Mouse (Mus musculus) MEL (cell line): ENCODE data around the gene Klrd1. TPM values are rescaled to one million over a fixed set of nuclear protein-coding genes. Genes with fewer than 3 reads are reported as not detected.

Source experiments
- DNase-seq: peaks from one replicate; pipeline ENCODE4 v3.0.0; 2011; ENCODE audit warnings: low read depth, low spot score
- H3K27ac ChIP-seq: 2 replicates; pipeline ENCODE4 v1.5.1; 2012; ENCODE audit warnings: low read depth, mild to moderate bottlenecking, control low read depth, low read length, moderate library complexity; ENCODE audit not compliant: control insufficient read depth
- H3K27me3 ChIP-seq, 2 experiments: fragments of 150-350 bp in 1 of 2; sonication (generic) in 1 of 2; 2 replicates each; pipeline ENCODE4 v1.6.1; 2012; ENCODE audit warnings: low read length in 2 of 2, mild to moderate bottlenecking in 2 of 2, improper control_type of control experiment in 1 of 2, moderate library complexity in 1 of 2; ENCODE audit not compliant: insufficient read depth in 2 of 2, control insufficient read depth in 1 of 2
- H3K36me3 ChIP-seq, 2 experiments: 2 replicates each; pipeline ENCODE4 v1.6.1; 2012 to 2014; ENCODE audit warnings: low read length in 2 of 2, improper control_type of control experiment in 1 of 2, inconsistent platforms in 1 of 2, mild to moderate bottlenecking in 1 of 2; ENCODE audit not compliant: insufficient read depth in 2 of 2, control insufficient read depth in 1 of 2
- H3K4me1 ChIP-seq, 2 experiments: fragments of 150-350 bp in 1 of 2; sonication (generic) in 1 of 2; 2 replicates each; pipeline ENCODE4 v1.6.1; 2012; ENCODE audit warnings: low read length in 2 of 2, improper control_type of control experiment in 1 of 2, mild to moderate bottlenecking in 1 of 2; ENCODE audit not compliant: insufficient read depth in 2 of 2, control insufficient read depth in 1 of 2
- H3K4me3 ChIP-seq, 2 experiments: fragments of 150-350 bp in 1 of 2; sonication (generic) in 1 of 2; 2 replicates each; pipeline ENCODE4 v1.5.1; 2012; ENCODE audit warnings: low read depth in 2 of 2, low read length in 2 of 2, mild to moderate bottlenecking in 2 of 2, moderate library complexity in 2 of 2, control low read depth in 1 of 2, improper control_type of control experiment in 1 of 2; ENCODE audit not compliant: control insufficient read depth in 1 of 2, insufficient read depth in 1 of 2
- H3K79me2 ChIP-seq: 2 replicates; pipeline ENCODE4 v1.6.1; 2012; ENCODE audit warnings: mild to moderate bottlenecking, low read length, moderate library complexity; ENCODE audit not compliant: control insufficient read depth, poor library complexity, insufficient read depth
- H3K9ac ChIP-seq: 2 replicates; pipeline ENCODE4 v1.6.1; 2012; ENCODE audit warnings: low read depth, mild to moderate bottlenecking, control low read depth, low read length, moderate library complexity; ENCODE audit not compliant: control insufficient read depth, poor library complexity, severe bottlenecking
- H3K9me3 ChIP-seq: fragments of 150-350 bp; sonication (generic); replicated peaks from 2 replicates; pipeline ENCODE4 v1.6.1; 2012; ENCODE audit warnings: mild to moderate bottlenecking, low read length, improper control_type of control experiment, moderate library complexity; ENCODE audit not compliant: insufficient read depth
- BHLHE40 ChIP-seq: IDR thresholded peaks from 2 replicates; pipeline ENCODE4 v1.6.1; 2012; ENCODE audit warnings: low read depth, mild to moderate bottlenecking, inconsistent platforms, low read length, improper control_type of control experiment, borderline replicate concordance
- CHD1 ChIP-seq: IDR thresholded peaks from 2 replicates; pipeline ENCODE4 v1.6.1; 2012; ENCODE audit warnings: low read depth, mild to moderate bottlenecking, inconsistent platforms, low read length, improper control_type of control experiment
- CHD2 ChIP-seq: IDR thresholded peaks from 2 replicates; pipeline ENCODE4 v1.6.1; 2011; ENCODE audit warnings: low read length, improper control_type of control experiment
- CTCF ChIP-seq, 3 experiments: IDR thresholded peaks in 2 of 3; conservative IDR thresholded peaks in 1 of 3; 2 replicates each; pipeline ENCODE4 v1.5.1; 2011 to 2012; ENCODE audit warnings: low read length in 3 of 3, low read depth in 2 of 3, mild to moderate bottlenecking in 2 of 3, improper control_type of control experiment in 1 of 3, inconsistent platforms in 1 of 3, mixed read lengths in 1 of 3, moderate library complexity in 1 of 3; ENCODE audit not compliant: control insufficient read depth in 1 of 3, insufficient read depth in 1 of 3, poor library complexity in 1 of 3, severe bottlenecking in 1 of 3
- E2F4 ChIP-seq: IDR thresholded peaks from 2 replicates; pipeline ENCODE4 v1.6.1; 2011; ENCODE audit warnings: low read depth, low read length, improper control_type of control experiment, borderline replicate concordance
- ELF1 ChIP-seq: IDR thresholded peaks from 2 replicates; pipeline ENCODE4 v1.6.1; 2014; ENCODE audit warnings: low read depth, mild to moderate bottlenecking, inconsistent platforms, low read length, improper control_type of control experiment, moderate library complexity
- EP300 ChIP-seq, 2 experiments: IDR thresholded peaks; 2 replicates each; pipeline ENCODE4 v1.6.1; 2011; ENCODE audit warnings: improper control_type of control experiment in 2 of 2, low read length in 2 of 2, low read depth in 1 of 2, mild to moderate bottlenecking in 1 of 2
- GABPA ChIP-seq: IDR thresholded peaks from 2 replicates; pipeline ENCODE4 v1.6.1; 2012; ENCODE audit warnings: low read depth, mild to moderate bottlenecking, inconsistent platforms, low read length, improper control_type of control experiment, moderate library complexity
- GATA1 ChIP-seq: IDR thresholded peaks from 2 replicates; pipeline ENCODE4 v1.6.1; 2011; ENCODE audit warnings: low read depth, low read length, improper control_type of control experiment
- HCFC1 ChIP-seq: IDR thresholded peaks from 2 replicates; pipeline ENCODE4 v1.6.1; 2012; ENCODE audit warnings: low read depth, mild to moderate bottlenecking, inconsistent platforms, low read length, improper control_type of control experiment, moderate library complexity
- KAT2A ChIP-seq: conservative IDR thresholded peaks from 2 replicates; pipeline ENCODE4 v1.6.1; 2012; ENCODE audit warnings: low read depth, low read length, improper control_type of control experiment, inconsistent platforms
- MAFK ChIP-seq: IDR thresholded peaks from 2 replicates; pipeline ENCODE4 v1.6.1; 2011; ENCODE audit warnings: low read depth, mild to moderate bottlenecking, low read length, improper control_type of control experiment, borderline replicate concordance
- MAZ ChIP-seq: IDR thresholded peaks from 2 replicates; pipeline ENCODE4 v1.6.1; 2012; ENCODE audit warnings: low read depth, mild to moderate bottlenecking, inconsistent platforms, low read length, improper control_type of control experiment
- NELFE ChIP-seq: IDR thresholded peaks from 2 replicates; pipeline ENCODE4 v1.6.1; 2011; ENCODE audit warnings: low read depth, low read length, improper control_type of control experiment
- NRF1 ChIP-seq: IDR thresholded peaks from 2 replicates; pipeline ENCODE4 v1.6.1; 2014; ENCODE audit warnings: low read depth, mild to moderate bottlenecking, inconsistent platforms, low read length, improper control_type of control experiment, moderate library complexity; ENCODE audit not compliant: poor library complexity, insufficient read depth, severe bottlenecking
- POLR2A ChIP-seq, 2 experiments: IDR thresholded peaks; 2 replicates each; pipeline ENCODE4 v1.6.1; 2011 to 2012; ENCODE audit warnings: low read length in 2 of 2, mild to moderate bottlenecking in 2 of 2, control low read depth in 1 of 2, improper control_type of control experiment in 1 of 2, low read depth in 1 of 2, moderate library complexity in 1 of 2; ENCODE audit not compliant: control insufficient read depth in 1 of 2, insufficient read depth in 1 of 2, poor library complexity in 1 of 2
- POLR2AphosphoS2 ChIP-seq: IDR thresholded peaks from 2 replicates; pipeline ENCODE4 v1.6.1; 2011; ENCODE audit warnings: low read length, improper control_type of control experiment
- RAD21 ChIP-seq: IDR thresholded peaks from 2 replicates; pipeline ENCODE4 v1.6.1; 2011; ENCODE audit warnings: mild to moderate bottlenecking, low read depth, low read length, improper control_type of control experiment
- RCOR1 ChIP-seq: IDR thresholded peaks from 2 replicates; pipeline ENCODE4 v1.6.1; 2012; ENCODE audit warnings: low read depth, mild to moderate bottlenecking, inconsistent platforms, low read length, improper control_type of control experiment
- SIN3A ChIP-seq: IDR thresholded peaks from 2 replicates; pipeline ENCODE4 v1.6.1; 2012; ENCODE audit warnings: low read length, improper control_type of control experiment, inconsistent platforms
- SMC3 ChIP-seq: IDR thresholded peaks from 2 replicates; pipeline ENCODE4 v1.6.1; 2011; ENCODE audit warnings: low read depth, low read length, improper control_type of control experiment
- TAL1 ChIP-seq: IDR thresholded peaks from 2 replicates; pipeline ENCODE4 v1.6.1; 2012; ENCODE audit warnings: mild to moderate bottlenecking, inconsistent platforms, low read length, moderate library complexity, mixed read lengths
- TBP ChIP-seq: IDR thresholded peaks from 2 replicates; pipeline ENCODE4 v1.8.0; 2011; ENCODE audit warnings: low read depth, low read length, improper control_type of control experiment
- TCF12 ChIP-seq: IDR thresholded peaks from 2 replicates; pipeline ENCODE4 v1.6.1; 2014; ENCODE audit warnings: low read depth, mild to moderate bottlenecking, inconsistent platforms, low read length, improper control_type of control experiment, moderate library complexity
- UBTF ChIP-seq: IDR thresholded peaks from 2 replicates; pipeline ENCODE4 v1.6.1; 2012; ENCODE audit warnings: low read depth, mild to moderate bottlenecking, inconsistent platforms, low read length, improper control_type of control experiment, moderate library complexity, borderline replicate concordance; ENCODE audit not compliant: insufficient read depth
- ZC3H11A ChIP-seq: IDR thresholded peaks from 2 replicates; pipeline ENCODE4 v1.6.1; 2012; ENCODE audit warnings: low read depth, mild to moderate bottlenecking, inconsistent platforms, low read length, improper control_type of control experiment
- ZKSCAN1 ChIP-seq: IDR thresholded peaks from 2 replicates; pipeline ENCODE4 v1.6.1; 2012; ENCODE audit warnings: low read depth, mild to moderate bottlenecking, inconsistent platforms, low read length, improper control_type of control experiment, moderate library complexity
- ZNF384 ChIP-seq: IDR thresholded peaks from 2 replicates; pipeline ENCODE4 v1.6.1; 2012; ENCODE audit warnings: low read depth, mild to moderate bottlenecking, inconsistent platforms, low read length, improper control_type of control experiment
- polyA plus RNA-seq, 2 experiments: library from polyadenylated mRNA; stranded (reverse) in 1 of 2; unstranded in 1 of 2; fragments of >175 nt in 1 of 2; fragments of >200 nt in 1 of 2; gene quantifications; 2 replicates each; pipeline versions ENCODE4 v1.2.1 to v1.2.4; 2012; ENCODE audit warnings: low replicate concordance in 2 of 2, low read depth in 1 of 2; ENCODE audit not compliant: insufficient read length in 2 of 2, insufficient read depth in 1 of 2, missing spikeins in 1 of 2
- total RNA-seq: library from RNA; depleted of rRNA; stranded (reverse); fragments of 300-350 nt; gene quantifications from 2 replicates; pipeline ENCODE4 v1.2.3, GENCODE M21; 2012

Gene Klrd1
- total and polyA plus RNA-seq, 3 experiments = not detected

DNA sequence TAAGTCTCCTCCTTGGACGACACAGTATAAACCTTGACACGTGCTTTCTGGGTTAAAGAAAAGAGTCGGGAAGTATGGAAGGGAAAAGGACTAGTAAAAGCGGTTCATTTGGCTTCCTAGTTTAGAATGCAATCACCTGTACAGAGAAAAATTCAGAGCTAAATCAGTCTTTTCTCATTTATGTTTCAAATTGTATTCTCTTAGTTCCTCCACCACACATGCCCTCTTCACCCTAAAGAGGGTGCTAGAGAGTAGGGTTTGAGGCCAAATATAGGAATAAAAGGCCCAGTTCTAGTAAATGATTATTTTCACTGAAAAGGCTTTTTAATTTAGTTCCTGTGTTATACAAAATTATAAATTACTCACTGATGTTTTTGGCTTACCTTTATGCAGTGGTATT, 10.3 kb upstream of the Klrd1 start:
- no peak for TF ChIP-seq POLR2A (IDR thresholded peaks at IDR 0.05; ENCODE audit: control insufficient read depth in 1 of 2, insufficient read depth in 1 of 2, low read depth in 1 of 2, low read length in 2 of 2, poor library complexity in 1 of 2)
- peak; percentile 4 to 80 (median 39); a peak in 4 of 6 replicates for TF ChIP-seq CTCF (IDR thresholded peaks at IDR 0.05 in 2 of 3, conservative IDR thresholded peaks at IDR 0.05 in 1 of 3; ENCODE audit: control insufficient read depth in 1 of 3, insufficient read depth in 1 of 3, low read depth in 2 of 3, low read length in 3 of 3, poor library complexity in 1 of 3, severe bottlenecking in 1 of 3)
- TF ChIP-seq CHD1 = no peak
- no peak for TF ChIP-seq TCF12
- no peak for TF ChIP-seq MAZ
- TF ChIP-seq RAD21 = peak; percentile 89
- no peak for TF ChIP-seq TBP
- TF ChIP-seq GATA1 = no peak
- TF ChIP-seq ELF1 = no peak
- no peak for TF ChIP-seq GABPA
- no peak for TF ChIP-seq UBTF
- TF ChIP-seq CHD2 = no peak
- peak; percentile 70 for TF ChIP-seq ZC3H11A
- TF ChIP-seq E2F4 = no peak
- TF ChIP-seq EP300 (IDR thresholded peaks at IDR 0.05; ENCODE audit: low read depth in 1 of 2, low read length in 2 of 2) = no peak
- TF ChIP-seq NELFE = no peak
- TF ChIP-seq MAFK = no peak
- no peak for TF ChIP-seq SIN3A
- no peak for TF ChIP-seq NRF1
- TF ChIP-seq POLR2AphosphoS2 = no peak
- no peak for TF ChIP-seq RCOR1
- peak; percentile 82 for TF ChIP-seq SMC3
- no peak for TF ChIP-seq BHLHE40
- no peak for TF ChIP-seq ZNF384
- no peak for TF ChIP-seq KAT2A
- no peak for TF ChIP-seq ZKSCAN1
- no peak for TF ChIP-seq HCFC1
- TF ChIP-seq TAL1 = no peak
- TF ChIP-seq, all 39 proteins: peak for 4
- H3K36me3 ChIP-seq = no peaks in the 10 kb centered on the region
- no peaks in the 10 kb centered on the region for H3K9me3 ChIP-seq
- no peak overlapping the region for H3K27ac ChIP-seq
- peak; percentile 63 for DNase-seq
- no peaks in the 10 kb centered on the region for H3K79me2 ChIP-seq
- no peak overlapping the region for H3K4me3 ChIP-seq
- no peak overlapping the region for H3K9ac ChIP-seq
- H3K27me3 ChIP-seq = peaks cover 0 to 2% of the 10 kb centered on the region in 2 experiments; a peak in 2 of 4 replicates
- no peaks in the 10 kb centered on the region for H3K4me1 ChIP-seq
